Mouse (Mus musculus): Measurements from ENCODE around the gene Crybb3. TPM values are rescaled to one million over a fixed set of nuclear protein-coding genes. Genes with fewer than 3 reads are reported as not detected.
"Not testable (repeated sequence)": the region's sequence is repeated elsewhere in the genome, so short reads cannot be mapped to it uniquely, and the experiment has no call there.

The Crybb3 gene
- total RNA-seq (2017): not detected in 2 replicates

GRCm38 (mm10) chr5:113081439-113081838 is at the start of gene Crybb3:
Gene Crybb3 (minus strand): TSS chr5:113081584.
- no peak for ATAC-seq (replicated peaks in 1 of 2; ENCODE audit: insufficient read depth in 1 of 2, low FRiP score in 2 of 2, low TSS enrichment in 1 of 2, low read depth in 1 of 2, poor library complexity in 2 of 2, severe bottlenecking in 2 of 2)

- no peak for ATAC-seq (replicated peaks in 1 of 2; ENCODE audit: insufficient read depth in 1 of 2, low FRiP score in 2 of 2, low TSS enrichment in 1 of 2, low read depth in 1 of 2, poor library complexity in 2 of 2, severe bottlenecking in 2 of 2)
Observed at GRCm38 (mm10) chr5:113128426-113128825, 47.0 kb upstream of the Crybb3 start.

- no peak for ATAC-seq (replicated peaks in 1 of 2; ENCODE audit: insufficient read depth in 1 of 2, low FRiP score in 2 of 2, low TSS enrichment in 1 of 2, low read depth in 1 of 2, poor library complexity in 2 of 2, severe bottlenecking in 2 of 2)
Observed at GRCm38 (mm10) chr5:113126476-113126875, 45.1 kb upstream of the Crybb3 start.

- ATAC-seq (replicated peaks in 1 of 2; ENCODE audit: insufficient read depth in 1 of 2, low FRiP score in 2 of 2, low TSS enrichment in 1 of 2, low read depth in 1 of 2, poor library complexity in 2 of 2, severe bottlenecking in 2 of 2): no peak
Observed at GRCm38 (mm10) chr5:113123693-113124092, 42.3 kb upstream of the Crybb3 start.

DNA sequence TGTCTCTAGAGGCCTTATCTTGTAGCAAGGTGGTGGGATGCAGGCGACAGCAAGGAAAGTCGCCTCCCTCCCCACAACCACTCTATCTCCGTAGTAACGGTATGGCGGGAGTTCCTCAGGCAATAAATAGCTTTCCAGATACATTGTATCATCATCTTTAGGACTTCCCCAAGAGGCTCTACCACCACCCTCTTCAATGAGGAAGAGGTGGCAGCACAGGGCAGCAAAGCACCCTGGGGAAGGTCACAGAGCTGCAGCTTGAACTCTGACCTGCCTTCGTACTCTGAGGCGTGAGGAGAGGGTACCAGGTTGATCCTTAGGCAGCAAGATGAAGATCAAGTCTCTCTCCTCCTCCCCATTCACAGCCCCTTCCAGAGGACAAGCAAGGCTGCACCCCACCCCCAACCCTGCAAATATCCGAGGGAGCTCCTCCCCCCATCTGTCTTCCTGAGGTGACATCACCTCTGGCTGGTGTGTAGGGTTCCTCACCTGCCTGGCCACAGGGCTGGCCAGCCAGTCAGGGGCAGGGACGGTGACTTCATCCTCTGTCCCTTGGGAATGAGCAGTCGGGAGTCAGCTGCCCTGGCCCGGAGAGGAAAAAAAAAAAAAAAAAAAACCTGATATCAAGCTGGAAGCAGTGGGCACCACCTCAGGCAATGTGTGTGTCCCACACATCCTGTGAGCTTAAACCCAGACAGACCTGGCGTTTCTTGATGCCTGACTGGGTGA is 41.1 kb upstream of the Crybb3 start:
- no peak for ATAC-seq (replicated peaks in 1 of 2; ENCODE audit: insufficient read depth in 1 of 2, low FRiP score in 2 of 2, low TSS enrichment in 1 of 2, low read depth in 1 of 2, poor library complexity in 2 of 2, severe bottlenecking in 2 of 2)

DNA sequence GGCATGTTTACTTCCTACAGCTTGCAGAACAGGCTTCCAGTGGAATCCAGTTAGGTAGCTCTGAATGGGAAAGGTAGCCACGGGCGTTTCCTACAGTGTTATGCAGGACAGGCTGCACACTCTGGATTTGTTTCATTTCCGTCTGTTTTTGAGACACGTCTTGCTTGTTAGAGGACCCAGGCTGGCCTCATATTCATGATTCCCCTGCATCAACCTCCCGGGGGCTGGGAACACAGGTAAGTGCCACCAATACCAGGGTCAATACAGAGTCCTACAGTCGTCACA is 40.1 kb upstream of the Crybb3 start:
- no peak for ATAC-seq (replicated peaks in 1 of 2; ENCODE audit: insufficient read depth in 1 of 2, low FRiP score in 2 of 2, low TSS enrichment in 1 of 2, low read depth in 1 of 2, poor library complexity in 2 of 2, severe bottlenecking in 2 of 2)

DNA sequence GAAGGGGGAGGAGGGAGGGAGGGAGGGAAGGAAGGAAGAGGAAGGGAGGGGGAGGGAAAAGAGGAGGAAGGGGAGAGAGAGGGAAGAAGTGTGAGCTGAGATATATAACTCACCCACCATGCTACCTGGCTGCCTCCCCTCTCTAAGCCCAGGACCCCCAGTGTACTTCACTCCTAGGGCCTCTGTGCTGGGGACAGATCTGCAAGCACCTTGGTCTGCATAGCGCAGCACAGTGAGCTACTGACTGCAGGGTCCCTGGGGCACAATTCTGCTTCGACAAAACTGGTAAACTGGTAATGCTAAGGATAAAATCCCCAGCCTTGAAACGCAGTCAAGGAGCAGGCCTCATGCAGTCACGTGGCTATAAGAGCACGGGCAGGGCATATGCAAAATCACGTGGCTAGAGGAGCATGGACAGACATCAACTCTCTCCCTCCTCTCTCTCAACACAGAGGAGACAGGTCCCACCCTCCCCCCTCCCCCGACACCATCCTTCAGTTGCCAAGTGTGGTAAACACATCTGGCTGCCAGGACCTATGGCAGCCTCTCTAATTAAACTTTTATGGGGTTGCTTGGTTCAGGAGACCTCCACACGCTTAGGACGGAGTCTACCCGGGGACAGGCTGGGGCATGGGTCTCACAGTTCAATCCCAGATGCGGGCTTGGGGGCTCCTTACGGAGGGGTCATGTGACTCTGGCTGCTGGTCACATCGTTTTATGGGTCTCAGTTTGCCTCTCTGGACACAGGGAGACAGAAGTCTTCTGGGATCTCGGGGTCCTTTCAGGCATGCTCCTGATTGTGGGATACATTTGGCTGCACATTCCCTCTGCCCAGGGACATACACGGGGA is 39.6 kb upstream of the Crybb3 start:
- no peak for ATAC-seq (replicated peaks in 1 of 2; ENCODE audit: insufficient read depth in 1 of 2, low FRiP score in 2 of 2, low TSS enrichment in 1 of 2, low read depth in 1 of 2, poor library complexity in 2 of 2, severe bottlenecking in 2 of 2)

DNA sequence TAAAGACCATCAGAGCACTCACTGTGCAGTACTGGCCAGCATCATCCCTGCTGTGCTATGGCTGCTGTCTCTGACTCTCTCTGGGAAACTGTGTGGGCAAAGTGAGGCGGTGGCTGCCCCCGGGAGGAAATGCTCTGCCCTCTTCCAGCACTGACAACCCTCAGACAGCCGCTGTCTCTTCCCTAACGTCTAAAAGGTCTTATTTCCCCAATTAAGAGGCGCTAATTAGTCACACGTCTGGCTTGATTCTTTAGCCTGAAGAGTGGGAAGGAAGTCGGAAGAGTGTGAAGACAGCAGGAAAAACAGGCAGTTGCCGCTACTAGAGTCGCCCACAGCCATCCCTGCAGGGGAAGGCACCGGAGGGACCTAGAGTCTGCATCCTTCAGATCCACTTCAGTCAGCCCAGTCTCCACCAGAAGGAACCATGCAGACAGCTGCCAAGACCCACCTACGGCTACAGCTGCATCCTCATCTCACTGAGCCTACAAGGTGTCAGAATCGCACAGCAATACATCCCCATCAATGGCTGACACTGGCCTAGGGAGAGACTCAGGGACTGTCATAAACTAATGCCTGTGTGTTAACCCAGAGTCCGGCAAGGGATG is 38.6 kb upstream of the Crybb3 start:
- ATAC-seq (replicated peaks in 1 of 2; ENCODE audit: insufficient read depth in 1 of 2, low FRiP score in 2 of 2, low TSS enrichment in 1 of 2, low read depth in 1 of 2, poor library complexity in 2 of 2, severe bottlenecking in 2 of 2): peak; percentile 39 to 44; a peak in 3 of 4 replicates

DNA sequence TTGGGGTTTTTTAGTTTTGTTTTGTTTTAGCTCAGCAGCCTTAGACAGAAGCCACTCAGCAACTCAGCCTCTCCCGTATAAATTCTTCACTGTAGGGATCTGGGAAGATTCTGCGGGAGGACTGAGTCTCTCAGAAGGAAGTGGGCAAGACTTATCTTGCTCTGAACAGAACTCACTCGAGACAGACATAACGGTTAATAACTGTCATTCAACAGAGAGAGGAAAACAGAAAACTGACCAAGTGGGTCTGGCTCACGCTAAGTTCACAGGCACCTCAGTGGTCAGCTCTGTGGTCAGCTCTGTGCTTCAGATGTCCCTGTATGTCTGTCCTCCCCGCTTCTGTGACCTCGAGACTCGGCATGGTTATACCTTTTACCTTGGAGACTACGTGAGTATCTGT is 37.9 kb upstream of the Crybb3 start:
- no peak for ATAC-seq (replicated peaks in 1 of 2; ENCODE audit: insufficient read depth in 1 of 2, low FRiP score in 2 of 2, low TSS enrichment in 1 of 2, low read depth in 1 of 2, poor library complexity in 2 of 2, severe bottlenecking in 2 of 2)

DNA sequence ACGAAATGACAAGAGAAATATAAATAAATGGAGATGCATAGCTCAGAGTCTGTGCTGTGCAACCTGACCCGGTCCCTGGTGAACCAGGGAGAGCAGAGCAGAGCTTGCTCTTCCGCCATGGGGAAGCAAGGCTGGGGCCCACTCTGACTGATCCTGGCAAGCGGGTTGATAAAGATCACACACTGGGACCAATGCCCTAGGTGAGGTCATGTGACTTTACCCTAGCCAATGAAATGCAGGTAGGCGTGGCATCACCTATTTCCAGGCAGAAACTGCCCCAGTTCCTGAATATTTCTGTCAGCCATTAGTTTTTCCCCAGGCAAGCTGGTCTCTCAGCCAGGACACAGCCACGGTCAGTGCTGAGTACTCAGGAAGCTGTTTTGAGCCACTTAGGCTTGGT is 37.3 kb upstream of the Crybb3 start:
- ATAC-seq (replicated peaks in 1 of 2; ENCODE audit: insufficient read depth in 1 of 2, low FRiP score in 2 of 2, low TSS enrichment in 1 of 2, low read depth in 1 of 2, poor library complexity in 2 of 2, severe bottlenecking in 2 of 2): peak; percentile 33 to 57; a peak in 3 of 4 replicates

DNA sequence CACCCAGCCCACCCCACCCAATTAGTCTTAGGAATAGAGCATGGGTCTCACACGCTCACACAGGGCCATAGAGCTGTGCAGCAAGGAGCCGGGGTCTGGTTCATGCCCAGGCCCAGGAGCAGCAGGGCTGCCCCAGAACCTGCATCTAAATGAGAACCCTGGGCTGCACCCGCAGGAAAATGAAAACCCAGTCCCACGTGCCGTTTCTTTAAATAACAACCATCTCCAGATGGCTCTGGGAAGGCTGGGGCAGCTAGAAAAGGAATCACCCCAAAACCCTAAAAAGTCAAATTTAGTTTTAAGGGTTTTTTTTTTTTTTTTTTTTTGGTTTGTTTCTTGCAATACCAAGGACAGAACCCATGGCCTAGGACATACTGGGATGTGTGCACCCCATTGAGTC is 36.0 kb upstream of the Crybb3 start:
- ATAC-seq (replicated peaks in 1 of 2; ENCODE audit: insufficient read depth in 1 of 2, low FRiP score in 2 of 2, low TSS enrichment in 1 of 2, low read depth in 1 of 2, poor library complexity in 2 of 2, severe bottlenecking in 2 of 2): no peak

DNA sequence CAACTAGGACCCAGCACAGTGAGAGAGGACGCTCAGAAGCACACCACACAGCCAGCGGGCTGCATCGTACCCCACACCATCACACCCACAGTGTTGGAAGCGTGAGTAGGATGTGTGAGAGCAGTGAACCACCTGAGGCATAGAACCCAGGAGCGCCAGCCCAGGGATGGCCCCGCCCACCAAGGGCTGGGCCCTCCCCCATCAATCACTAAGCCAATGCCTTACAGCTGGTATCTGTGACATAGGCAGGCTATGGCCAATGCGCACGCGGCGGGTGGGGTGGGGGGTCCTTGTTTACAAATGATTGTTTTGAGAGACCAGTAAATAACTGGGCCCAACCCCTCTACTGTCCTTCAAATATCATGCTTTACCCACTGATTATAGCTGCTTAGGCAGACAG is 34.5 kb upstream of the Crybb3 start:
- no peak for ATAC-seq (replicated peaks in 1 of 2; ENCODE audit: insufficient read depth in 1 of 2, low FRiP score in 2 of 2, low TSS enrichment in 1 of 2, low read depth in 1 of 2, poor library complexity in 2 of 2, severe bottlenecking in 2 of 2)

DNA sequence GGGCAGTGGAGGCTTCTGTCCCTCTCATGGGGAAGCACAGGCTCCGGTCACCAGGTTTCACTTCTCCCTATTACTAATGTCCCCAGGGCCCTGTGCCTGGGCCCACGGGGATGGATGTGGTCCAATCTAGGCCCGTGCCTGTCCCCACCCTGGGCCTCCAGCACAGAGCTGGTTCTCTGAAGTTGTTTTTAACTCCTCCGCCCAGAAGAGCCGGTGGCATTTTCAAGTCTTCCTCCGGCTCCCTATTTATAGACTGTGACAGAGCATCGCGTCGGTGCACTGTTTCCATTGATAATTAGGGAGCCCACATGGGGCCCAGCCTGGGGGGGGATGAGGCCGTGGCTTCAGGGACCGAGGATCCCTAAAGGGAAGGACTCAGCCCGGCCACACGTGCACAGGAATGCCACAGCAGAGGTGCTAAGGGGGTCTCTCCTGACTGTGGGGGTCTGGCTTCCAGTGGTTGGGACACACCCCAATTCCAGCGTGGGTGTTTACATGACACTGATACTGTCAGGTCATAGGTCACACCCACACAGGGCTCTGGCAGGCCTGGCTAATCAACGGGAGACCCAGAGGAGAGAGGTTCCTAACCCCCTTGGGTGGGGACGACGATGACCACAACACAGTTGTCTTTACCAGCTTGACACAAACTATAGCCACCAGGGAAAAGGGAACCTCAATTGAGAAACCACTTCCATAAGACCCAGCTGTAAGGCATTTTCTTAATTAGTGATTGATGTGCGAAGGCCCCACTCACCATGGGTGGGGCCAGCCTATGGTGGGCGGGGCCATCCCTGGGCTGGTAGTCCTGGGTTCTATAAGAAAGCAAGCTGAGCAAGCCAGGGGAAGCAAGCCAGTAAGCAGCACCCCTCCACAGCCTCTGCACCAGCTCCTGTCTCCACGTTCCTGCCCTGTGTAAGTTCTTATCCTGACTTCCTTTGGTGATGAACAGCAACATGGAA is 33.2 kb upstream of the Crybb3 start:
- ATAC-seq (replicated peaks in 1 of 2; ENCODE audit: insufficient read depth in 1 of 2, low FRiP score in 2 of 2, low TSS enrichment in 1 of 2, low read depth in 1 of 2, poor library complexity in 2 of 2, severe bottlenecking in 2 of 2): peak; percentile 8 to 32; a peak in 1 of 4 replicates

DNA sequence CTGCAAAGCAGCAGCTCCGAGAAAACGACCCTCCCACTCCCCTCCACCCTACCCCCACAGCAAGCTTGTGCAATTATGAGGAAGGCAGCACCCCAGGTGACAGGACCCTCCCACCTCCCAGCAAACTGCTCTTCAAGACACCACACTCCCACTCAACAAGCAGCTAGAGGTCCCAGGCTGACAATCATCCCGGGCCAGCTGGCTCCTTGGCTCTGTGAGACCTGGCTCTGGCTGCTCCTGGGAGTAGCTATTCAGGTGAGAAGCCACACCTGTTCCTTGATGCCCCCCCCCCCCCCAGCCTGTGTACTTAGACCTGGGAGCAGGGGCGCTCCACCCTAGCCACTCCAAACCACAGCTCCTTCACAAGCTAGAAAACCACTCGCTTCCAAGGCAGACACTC is 31.7 kb upstream of the Crybb3 start:
- no peak for ATAC-seq (replicated peaks in 1 of 2; ENCODE audit: insufficient read depth in 1 of 2, low FRiP score in 2 of 2, low TSS enrichment in 1 of 2, low read depth in 1 of 2, poor library complexity in 2 of 2, severe bottlenecking in 2 of 2)

- ATAC-seq (replicated peaks in 1 of 2; ENCODE audit: insufficient read depth in 1 of 2, low FRiP score in 2 of 2, low TSS enrichment in 1 of 2, low read depth in 1 of 2, poor library complexity in 2 of 2, severe bottlenecking in 2 of 2): 0 out of 4 replicates have a peak, but pooled peaks of 1 of the 2 experiments have one; percentile 8
Observed at GRCm38 (mm10) chr5:113111336-113111735, 30.0 kb upstream of the Crybb3 start.

DNA sequence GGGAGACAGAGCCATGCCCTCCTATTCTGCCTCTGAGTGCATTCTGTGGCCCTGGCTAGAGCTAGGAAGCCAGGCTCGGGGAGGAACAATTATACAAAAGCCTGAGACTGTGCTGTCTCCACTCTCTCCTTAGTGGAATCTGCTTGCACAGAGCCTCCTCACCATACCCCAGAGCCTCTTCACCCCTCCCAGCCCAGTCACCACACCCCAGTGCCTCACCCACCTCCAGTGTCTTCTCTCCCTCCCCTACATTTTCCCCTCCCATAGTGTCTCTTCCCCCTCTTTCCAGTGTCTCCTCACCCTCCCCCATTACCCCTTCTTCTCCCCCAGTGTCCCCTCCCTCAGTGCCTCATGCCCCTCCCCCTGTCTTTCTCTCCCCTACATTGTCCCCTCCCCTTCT is 29.5 kb upstream of the Crybb3 start:
- ATAC-seq (replicated peaks in 1 of 2; ENCODE audit: insufficient read depth in 1 of 2, low FRiP score in 2 of 2, low TSS enrichment in 1 of 2, low read depth in 1 of 2, poor library complexity in 2 of 2, severe bottlenecking in 2 of 2): 0 out of 4 replicates have a peak, but pooled peaks of 1 of the 2 experiments have one; percentile 5

DNA sequence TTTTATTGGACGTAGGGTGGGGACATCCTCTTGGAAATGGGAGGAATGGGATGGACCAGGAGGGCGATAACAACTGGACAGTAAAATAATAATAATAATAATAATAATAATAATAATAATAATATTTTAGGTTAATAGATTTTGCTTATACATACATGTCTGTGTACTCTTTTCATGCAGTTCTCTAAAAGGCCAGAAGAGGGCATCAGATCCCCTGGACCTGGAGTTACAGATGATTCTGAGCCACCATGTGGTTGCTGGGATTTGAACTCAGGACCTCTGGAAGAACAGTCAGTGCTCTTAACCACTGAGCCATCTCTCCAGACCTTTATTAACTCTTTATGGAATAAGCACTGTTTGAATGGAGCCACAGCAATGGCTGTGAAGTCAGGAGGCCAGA is 28.3 kb upstream of the Crybb3 start:
- ATAC-seq (replicated peaks in 1 of 2; ENCODE audit: insufficient read depth in 1 of 2, low FRiP score in 2 of 2, low TSS enrichment in 1 of 2, low read depth in 1 of 2, poor library complexity in 2 of 2, severe bottlenecking in 2 of 2): not testable (repeated sequence)
